Mouse (Mus musculus) adrenal gland, postnatal 14 days (tissue): ENCODE results near the gene Arvcf. TPM values are rescaled to one million over a fixed set of nuclear protein-coding genes. Genes with fewer than 3 reads are reported as not detected.

Experiments used
- DNase-seq: peaks from one replicate; pipeline ENCODE4 v3.0.0; 2021; ENCODE audit warnings: mixed read lengths
- long read RNA-seq, 2 experiments: library from polyadenylated mRNA; stranded (forward); transcript quantifications; one replicate each; pipeline ENCODE4 v2.0.0; 2021
- total RNA-seq: library from RNA; stranded (reverse); gene quantifications from 2 replicates; pipeline ENCODE4 v1.2.3, GENCODE M21; 2021

Gene Arvcf
- 30.0 and 30.2 TPM in 2 replicates for total RNA-seq
- long read RNA-seq, experiment 1, full-length matches to known transcripts = 17 of 36 reads
- long read RNA-seq, experiment 1, partial matches to known transcripts = 7 of 36 reads
- long read RNA-seq, experiment 1, other reads (novel, unspliced or antisense) = 12 of 36 reads
- long read RNA-seq, experiment 2, full-length matches to known transcripts = 7 of 32 reads
- long read RNA-seq, experiment 2, partial matches to known transcripts = 18 of 32 reads
- long read RNA-seq, experiment 2, other reads (novel, unspliced or antisense) = 7 of 32 reads

- peak; percentile 95 for DNase-seq
Measured at GRCm38 (mm10) chr16:18347931-18348600, at the start of gene Arvcf, which contains the start of gene Tango2. Arvcf (plus strand) TSS chr16:18348182. Tango2 (minus strand) TSS chr16:18348103.

DNA sequence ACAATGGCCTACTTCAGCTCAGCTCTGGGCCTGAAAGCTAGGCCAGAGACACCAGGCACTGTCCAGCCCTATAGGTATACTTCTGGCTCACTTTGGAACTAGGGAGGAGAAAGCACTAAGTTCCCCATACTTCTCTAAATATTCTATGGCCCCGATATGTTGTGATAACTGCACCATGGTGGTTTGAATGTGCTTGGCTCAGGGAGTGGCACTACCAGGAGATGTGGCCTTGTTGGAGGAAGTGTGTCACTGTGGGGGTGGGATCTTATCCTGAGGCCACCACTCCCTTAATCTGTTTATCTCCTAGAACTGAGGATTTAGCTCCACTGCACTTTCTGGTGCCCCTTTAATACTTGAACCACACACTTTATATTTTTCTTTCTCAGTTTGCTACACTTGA, 39.8 kb upstream of the Arvcf start:
- DNase-seq = no peak

DNA sequence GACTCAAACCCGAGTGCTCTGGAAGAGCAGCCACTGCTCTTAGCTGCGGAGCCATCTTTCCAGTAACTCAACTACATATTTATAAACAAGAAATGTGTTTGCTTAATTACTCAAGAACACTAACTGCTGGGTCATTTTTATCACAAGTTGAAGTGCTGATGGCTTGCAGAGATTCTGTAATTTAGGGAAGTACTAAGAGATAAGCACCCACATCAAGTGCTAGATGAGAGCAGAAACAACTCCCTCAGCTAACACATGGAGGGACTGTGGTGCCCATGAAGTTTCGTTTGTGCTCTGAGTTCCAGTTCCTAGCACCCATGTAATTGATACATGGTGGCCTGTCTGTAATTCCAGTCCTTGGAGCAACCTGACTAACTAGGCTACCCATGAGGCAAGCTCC, 29.0 kb upstream of the Arvcf start:
- DNase-seq = no peak

DNA sequence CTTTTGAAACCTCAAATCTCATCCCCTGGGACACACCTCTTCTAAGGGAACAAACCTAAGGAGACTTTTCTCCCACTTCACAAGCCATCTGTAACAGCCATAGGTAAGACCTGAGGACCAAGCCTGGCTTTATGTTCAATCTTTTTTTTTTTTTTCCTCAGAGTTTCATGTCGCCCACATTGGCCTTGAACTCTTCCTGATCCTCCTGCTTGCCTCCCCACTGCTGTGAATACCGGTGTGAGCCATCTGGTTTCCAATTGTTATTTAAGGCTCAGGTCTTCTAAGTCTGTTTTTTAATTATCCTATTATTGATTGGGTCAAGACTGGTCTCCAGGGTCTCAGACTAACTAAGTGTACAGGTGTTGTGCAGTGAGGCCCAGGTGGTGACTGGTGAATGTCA, 26.5 kb upstream of the Arvcf start:
- DNase-seq = no peak

- DNase-seq = peak; percentile 34
Measured at GRCm38 (mm10) chr16:18323460-18323859, 24.5 kb upstream of the Arvcf start.

DNA sequence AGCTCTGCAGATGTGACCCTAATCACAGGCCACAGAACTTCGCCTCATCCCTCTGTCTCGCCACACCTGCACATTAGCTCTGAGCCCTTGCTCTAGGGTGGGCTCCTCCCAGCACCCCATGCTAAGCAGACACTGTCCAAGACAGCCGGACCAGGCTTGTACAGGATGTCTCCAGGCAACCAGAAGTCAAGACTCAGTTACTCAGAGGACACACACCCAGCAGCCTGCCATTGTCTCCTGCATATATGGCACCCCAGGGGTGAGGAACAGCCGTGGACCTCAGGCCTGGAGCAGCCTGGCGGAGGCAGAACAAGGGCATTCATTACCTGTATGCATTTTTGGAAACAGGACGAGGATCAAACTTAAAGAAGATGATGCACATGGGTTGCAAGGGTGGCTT, 24.0 kb upstream of the Arvcf start:
- DNase-seq = no peak

- DNase-seq = no peak
Measured at GRCm38 (mm10) chr16:18325741-18326140, 22.2 kb upstream of the Arvcf start.

DNA sequence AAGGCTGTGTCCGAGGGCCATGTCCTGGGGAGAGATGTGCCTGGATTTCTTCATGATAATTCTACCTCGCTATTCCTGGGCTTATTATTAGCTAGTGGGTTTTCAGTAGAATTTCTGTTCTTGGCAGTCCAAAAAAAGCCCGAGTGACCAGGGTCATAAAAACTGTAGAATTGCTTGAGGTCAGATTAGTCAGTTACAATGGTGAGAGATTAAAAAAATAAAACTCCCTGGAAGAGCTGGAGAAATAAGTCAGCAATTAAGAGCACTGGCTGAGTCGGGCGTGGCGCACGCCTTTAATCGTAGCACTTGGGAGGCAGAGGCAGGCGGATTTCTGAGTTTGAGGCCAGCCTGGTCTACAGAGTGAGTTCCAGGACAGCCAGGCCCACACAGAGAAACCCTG, 20.0 kb upstream of the Arvcf start:
- DNase-seq = no peak

DNA sequence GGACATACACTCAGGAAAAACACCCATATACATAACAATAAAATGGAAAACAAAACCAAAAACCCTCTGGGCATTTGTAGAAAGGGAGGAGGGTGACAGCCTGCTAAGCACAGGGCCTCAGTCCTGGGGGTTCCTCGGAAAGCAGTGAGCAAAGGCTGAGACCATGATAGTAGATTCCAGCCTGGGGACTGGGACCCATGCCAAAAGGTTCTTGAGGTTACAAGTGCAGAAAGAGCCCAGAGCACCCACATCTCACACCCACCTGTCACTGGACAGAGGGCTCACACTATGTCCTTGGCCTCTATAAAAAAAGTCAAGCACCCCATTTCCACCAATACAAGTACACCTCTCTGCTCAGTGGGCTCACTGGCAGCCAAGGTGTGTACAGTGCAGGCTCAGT, 19.5 kb upstream of the Arvcf start:
- no peak for DNase-seq

DNA sequence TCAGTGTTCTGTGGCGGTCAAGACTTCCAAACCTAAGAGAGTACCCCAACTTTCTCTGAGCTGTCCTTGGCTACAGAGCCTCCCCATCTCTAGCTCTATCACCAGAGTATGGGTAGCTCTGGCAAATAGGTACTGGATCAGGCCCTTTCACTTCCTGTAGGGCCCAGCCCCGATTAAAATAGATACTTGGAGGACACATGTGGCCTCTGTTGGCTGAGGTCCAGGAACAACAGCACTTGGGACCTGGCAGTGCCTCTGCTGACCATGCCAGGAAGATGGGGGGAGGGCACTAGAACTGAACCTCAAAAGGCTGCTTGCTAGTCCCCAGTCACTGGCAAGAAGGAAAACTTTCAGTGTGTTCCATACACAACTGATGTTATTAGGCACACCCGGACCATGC, 14.0 kb upstream of the Arvcf start:
- peak; percentile 72 for DNase-seq

- DNase-seq = no peak
Measured at GRCm38 (mm10) chr16:18335981-18336380, 12.0 kb upstream of the Arvcf start.

DNA sequence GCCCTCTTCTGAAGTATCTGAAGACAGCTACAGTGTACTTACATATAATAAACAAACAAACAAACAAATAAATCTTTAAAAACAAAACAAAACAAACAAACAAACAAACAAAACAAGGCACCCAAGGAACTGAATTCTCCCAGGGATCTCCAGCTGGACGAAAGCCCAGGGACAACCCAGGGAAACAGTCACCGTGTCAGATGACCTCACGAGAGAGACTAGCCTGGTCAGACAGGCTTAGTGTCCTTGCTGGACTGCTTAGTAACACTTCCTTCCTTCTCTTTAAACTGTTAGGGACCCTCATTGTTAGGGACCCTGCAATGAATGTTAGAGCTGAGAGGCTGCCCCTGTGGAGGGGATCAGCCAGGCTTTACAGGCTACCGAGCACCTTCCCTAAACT, 10.7 kb upstream of the Arvcf start:
- DNase-seq = peak; percentile 71

DNA sequence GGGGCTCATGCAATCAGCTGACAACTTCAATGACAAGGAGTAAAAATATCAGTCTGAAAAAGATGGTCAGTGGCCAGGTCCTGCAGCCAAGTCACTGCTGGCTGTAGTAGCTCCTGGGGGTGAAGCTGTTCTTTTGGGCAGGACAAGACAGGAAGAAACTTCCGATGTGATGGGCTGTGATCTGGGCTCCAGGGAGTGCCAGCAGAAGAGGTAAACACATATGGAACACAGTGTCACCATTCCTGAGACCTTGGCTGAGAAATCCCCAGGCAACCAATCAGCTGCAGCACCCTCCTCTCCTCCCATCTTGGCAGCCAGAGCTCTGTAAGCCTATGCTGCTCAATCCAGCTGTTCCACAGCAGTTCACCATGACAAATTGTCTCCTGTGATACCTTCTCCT, 8.1 kb upstream of the Arvcf start:
- DNase-seq = peak; percentile 44

DNA sequence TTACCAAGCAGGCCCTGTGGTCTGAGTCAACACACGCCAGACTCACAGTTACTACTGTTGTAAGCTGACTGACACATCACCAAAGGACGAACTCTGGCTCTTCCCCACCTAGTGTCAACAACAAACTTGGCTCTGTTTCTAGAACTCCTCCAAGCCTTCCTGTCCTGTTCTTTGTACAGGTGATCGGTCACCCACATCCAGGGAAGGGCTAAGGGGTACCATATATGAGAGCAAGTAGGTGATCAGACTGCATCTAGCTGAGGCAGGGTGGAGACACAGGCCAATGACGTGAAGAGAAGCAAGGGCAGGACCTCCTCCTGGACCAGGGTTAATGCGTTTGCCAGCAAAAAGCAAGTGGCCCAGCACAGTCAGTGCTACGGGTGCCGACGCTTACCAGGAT, 6.4 kb upstream of the Arvcf start:
- no peak for DNase-seq

GRCm38 (mm10) chr16:18342076-18342475, 5.9 kb upstream of the Arvcf start:
- no peak for DNase-seq

- DNase-seq = peak; percentile 41
Measured at GRCm38 (mm10) chr16:18342650-18343570, 5.1 kb upstream of the Arvcf start.

- DNase-seq = peak; percentile 99
Measured at GRCm38 (mm10) chr16:18343778-18344177, 4.2 kb upstream of the Arvcf start.

- DNase-seq = peak; percentile 90
Measured at GRCm38 (mm10) chr16:18345243-18345642, 2.7 kb upstream of the Arvcf start.

DNA sequence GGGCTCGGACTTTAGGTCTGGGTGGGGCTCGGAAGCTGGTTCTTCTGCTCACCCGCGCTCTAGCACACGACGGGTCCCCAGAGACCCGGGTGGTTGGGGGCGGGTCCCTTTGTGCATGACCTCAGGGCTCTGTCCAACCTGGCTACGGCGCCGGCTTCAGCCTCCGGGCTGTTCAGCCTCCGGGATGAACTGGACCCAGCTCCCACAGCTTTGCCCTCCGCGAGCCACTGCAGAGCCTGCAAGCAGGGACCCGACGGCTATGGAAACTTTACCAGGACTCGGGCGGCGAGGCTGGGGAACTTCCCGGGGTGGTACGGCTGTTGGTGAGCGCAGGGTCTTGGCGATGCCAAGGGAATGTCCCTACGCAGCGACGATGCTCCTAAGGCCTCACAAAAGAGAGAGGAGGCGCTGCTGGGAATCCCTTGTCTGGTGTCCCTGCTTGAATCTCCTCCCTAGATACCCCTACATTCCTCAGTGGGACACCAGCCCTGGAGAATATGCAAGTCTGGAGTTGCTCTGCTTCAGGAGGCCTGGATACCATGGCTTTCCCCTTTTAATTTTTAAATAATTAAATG, 706 bp downstream of the Arvcf start:
- peak; percentile 61 for DNase-seq

GRCm38 (mm10) chr16:18349761-18350325, 1.9 kb downstream of the Arvcf start:
- no peak for DNase-seq

- peak; percentile 66 for DNase-seq
Measured at GRCm38 (mm10) chr16:18351313-18352055, 3.5 kb downstream of the Arvcf start.
